Mouse (Mus musculus): ENCODE data around the gene Troap. TPM values are rescaled to one million over a fixed set of nuclear protein-coding genes. Genes with fewer than 3 reads are reported as not detected.

Troap gene
- polyA plus RNA-seq, 1 experiment from 2014 or later = 2.4 TPM

DNA sequence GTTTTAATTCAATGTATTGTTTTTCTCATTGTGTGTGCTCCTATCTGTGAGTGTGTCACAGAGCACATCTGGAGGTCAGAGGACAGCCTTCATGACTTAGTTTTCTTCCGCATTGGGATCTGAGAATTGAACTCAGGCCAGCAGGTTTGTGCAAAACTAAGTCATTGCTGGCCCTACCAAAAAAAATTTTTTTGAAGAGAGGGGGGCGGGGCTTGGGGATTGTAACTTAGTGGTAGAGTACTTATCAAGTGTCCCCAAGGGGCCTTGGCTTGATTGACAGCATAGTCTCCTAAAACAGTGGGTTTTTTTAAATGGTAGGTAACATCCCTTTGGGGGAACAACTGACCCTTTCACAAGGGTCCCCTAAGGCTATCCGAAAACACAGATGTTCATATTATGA, 36.8 kb downstream of the Troap start:
- Histone ChIP-seq H3K36me3 (ENCODE audit: control insufficient read depth, insufficient read depth, low read length) (no peaks in the 10 kb centered on the region), H3K4me2 (ENCODE audit: low read depth, low read length) (no peak overlapping the region), H3K9ac (replicated peaks; ENCODE audit: low read depth, low read length) (no peak overlapping the region), H3K27ac (ENCODE audit: low read depth, low read length) (no peak overlapping the region), H3K4me3 (ENCODE audit: low read depth, low read length) (no peak overlapping the region), H3K4me1 (ENCODE audit: control insufficient read depth, insufficient read depth, low read length) (no peaks in the 10 kb centered on the region), H3K27me3 (ENCODE audit: control insufficient read depth, insufficient read depth, low read length) (no peaks in the 10 kb centered on the region), H3K9me3 (ENCODE audit: control insufficient read depth, low read length) (no peaks in the 10 kb centered on the region)
- ATAC-seq (ENCODE audit: low read depth) = no peak
- 87% methylated on average over 3 of the region's 3 CpGs for WGBS

DNA sequence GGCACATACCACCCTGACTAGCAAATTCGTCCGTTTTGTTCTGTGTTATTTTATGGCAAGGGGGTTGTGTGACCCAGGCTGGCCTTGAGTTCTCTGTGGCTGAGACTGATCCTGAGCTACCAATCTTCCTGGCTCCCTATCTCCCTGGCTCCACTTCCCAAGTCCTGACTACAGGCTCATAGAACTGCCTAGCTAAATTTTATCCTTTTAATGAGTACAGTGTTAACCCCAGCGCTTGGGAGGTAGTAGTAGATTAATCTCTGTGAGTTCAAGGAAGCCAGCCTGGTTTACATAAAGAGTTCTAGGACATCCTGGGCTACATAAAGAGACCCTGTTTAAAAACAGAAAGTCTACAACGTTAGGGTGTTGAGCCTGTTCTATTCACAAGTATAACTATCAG, 37.4 kb downstream of the Troap start:
- no peak for ATAC-seq (ENCODE audit: low read depth)
- H3K4me3 ChIP-seq (ENCODE audit: low read depth, low read length) = no peak overlapping the region
- no peak overlapping the region for H3K9ac ChIP-seq (replicated peaks; ENCODE audit: low read depth, low read length)
- H3K4me2 ChIP-seq (ENCODE audit: low read depth, low read length) = no peak overlapping the region
- no peaks in the 10 kb centered on the region for H3K9me3 ChIP-seq (ENCODE audit: control insufficient read depth, low read length)
- H3K27ac ChIP-seq (ENCODE audit: low read depth, low read length) = no peak overlapping the region
- H3K36me3 ChIP-seq (ENCODE audit: control insufficient read depth, insufficient read depth, low read length) = no peaks in the 10 kb centered on the region
- WGBS = 74% methylated on average over 4 of the region's 4 CpGs
- H3K4me1 ChIP-seq (ENCODE audit: control insufficient read depth, insufficient read depth, low read length) = no peaks in the 10 kb centered on the region
- H3K27me3 ChIP-seq (ENCODE audit: control insufficient read depth, insufficient read depth, low read length) = no peaks in the 10 kb centered on the region

DNA sequence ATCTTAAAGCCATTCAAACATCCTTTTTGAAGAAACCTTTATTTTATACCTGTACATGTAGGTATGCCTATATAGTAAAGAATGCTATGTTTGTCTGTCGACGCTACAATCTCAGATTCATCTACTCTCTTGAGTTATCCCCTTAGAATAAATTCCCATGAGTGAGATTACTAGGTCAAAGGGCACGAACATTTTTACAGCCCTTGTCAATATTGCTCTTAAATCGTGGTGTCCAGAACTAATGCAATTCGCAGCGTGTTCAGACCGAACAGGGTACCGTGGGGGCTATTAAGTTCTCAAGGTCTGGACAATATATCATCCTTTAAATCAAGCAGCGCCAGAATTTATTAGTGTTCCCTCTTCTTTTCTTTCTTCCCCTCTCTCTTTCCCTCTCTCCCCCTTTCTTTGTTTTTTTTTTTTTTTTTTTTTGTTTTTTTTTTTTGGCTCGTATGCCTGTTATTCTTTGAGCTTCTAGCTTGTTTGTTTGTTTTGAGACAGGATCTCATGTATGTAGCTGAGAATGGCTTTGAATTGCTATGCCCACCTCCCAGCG, 38.5 kb downstream of the Troap start:
- H3K27me3 ChIP-seq (ENCODE audit: control insufficient read depth, insufficient read depth, low read length) = no peaks in the 10 kb centered on the region
- no peaks in the 10 kb centered on the region for H3K36me3 ChIP-seq (ENCODE audit: control insufficient read depth, insufficient read depth, low read length)
- H3K27ac ChIP-seq (ENCODE audit: low read depth, low read length) = no peak overlapping the region
- H3K9ac ChIP-seq (replicated peaks; ENCODE audit: low read depth, low read length) = no peak overlapping the region
- 35% methylated on average over 11 of the region's 11 CpGs for WGBS
- peak overlapping the region; percentile 14; the same call in 1 of the 2 replicates for H3K4me2 ChIP-seq (ENCODE audit: low read depth, low read length)
- ATAC-seq (ENCODE audit: low read depth) = no peak
- H3K9me3 ChIP-seq (ENCODE audit: control insufficient read depth, low read length) = no peaks in the 10 kb centered on the region
- no peak overlapping the region for H3K4me3 ChIP-seq (ENCODE audit: low read depth, low read length)
- no peaks in the 10 kb centered on the region for H3K4me1 ChIP-seq (ENCODE audit: control insufficient read depth, insufficient read depth, low read length)

DNA sequence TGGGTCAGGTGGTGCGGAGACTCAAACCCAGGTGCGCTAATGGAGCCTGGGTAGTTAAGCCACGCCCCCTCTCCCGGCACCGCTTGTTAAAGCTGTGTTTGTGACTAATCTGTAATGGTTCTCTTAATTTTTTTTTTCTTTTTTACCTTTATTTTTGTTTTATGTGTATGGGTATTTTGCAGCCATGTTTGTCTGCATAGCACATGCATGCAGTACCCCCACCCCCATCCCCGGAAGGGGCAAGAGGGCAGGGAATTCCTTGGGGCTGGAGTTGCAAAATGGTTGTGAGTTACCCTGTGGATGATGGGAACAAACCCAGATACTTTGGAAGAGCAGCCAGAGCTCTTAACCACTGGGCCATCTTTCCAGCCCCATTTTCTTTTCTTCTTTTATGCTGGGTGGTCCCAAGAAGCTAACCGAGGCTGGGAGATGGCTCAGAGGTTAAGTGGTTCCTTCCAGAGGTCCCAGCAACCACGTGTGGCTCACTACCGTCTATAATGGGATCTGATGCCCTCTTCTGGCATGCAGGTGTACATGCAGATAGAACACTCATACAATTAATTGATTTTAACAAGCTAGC, 39.1 kb downstream of the Troap start:
- H3K4me1 ChIP-seq (ENCODE audit: control insufficient read depth, insufficient read depth, low read length) = no peaks in the 10 kb centered on the region
- no peak for ATAC-seq (ENCODE audit: low read depth)
- H3K4me2 ChIP-seq (ENCODE audit: low read depth, low read length) = peak overlapping the region; percentile 14; the same call in 1 of the 2 replicates
- H3K27ac ChIP-seq (ENCODE audit: low read depth, low read length) = no peak overlapping the region
- no peaks in the 10 kb centered on the region for H3K27me3 ChIP-seq (ENCODE audit: control insufficient read depth, insufficient read depth, low read length)
- WGBS = 2% methylated on average over 9 of the region's 9 CpGs
- no peak overlapping the region for H3K4me3 ChIP-seq (ENCODE audit: low read depth, low read length)
- no peak overlapping the region for H3K9ac ChIP-seq (replicated peaks; ENCODE audit: low read depth, low read length)
- no peaks in the 10 kb centered on the region for H3K9me3 ChIP-seq (ENCODE audit: control insufficient read depth, low read length)
- no peaks in the 10 kb centered on the region for H3K36me3 ChIP-seq (ENCODE audit: control insufficient read depth, insufficient read depth, low read length)

DNA sequence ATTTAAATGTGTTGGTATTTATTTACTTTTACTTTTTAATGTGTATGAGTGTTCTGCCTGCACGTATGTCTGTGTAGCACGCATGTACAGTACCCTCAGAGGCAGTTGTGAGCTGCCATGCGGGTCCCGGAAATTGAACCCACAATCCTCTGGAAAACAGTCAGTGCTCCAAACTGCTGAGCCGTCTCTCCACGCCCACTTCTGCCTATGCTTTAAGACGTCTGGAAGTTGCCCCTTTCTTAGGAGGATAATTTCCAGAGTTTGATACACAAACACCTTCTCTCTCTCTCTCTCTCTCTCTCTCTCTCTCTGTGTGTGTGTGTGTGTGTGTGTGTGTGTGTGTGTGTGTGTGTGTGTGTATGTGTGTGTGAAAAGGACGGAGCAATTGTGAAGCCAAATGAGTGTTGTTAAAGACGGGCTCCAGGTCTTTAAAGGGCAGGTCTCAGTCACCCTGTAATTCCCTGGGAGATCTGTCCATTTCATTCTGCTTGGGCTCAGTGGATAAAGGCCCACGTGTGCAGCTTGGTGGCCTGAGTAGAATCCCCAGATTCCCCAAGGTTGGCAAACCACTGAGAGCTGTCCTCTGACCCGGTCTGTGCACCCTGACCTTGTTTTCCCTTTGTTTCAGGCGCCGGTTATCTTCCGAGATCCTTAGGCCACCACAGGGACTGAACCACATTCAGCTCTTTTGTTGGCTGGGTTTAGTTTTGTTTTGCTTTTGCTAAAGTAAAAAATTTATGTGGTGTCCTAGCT, 40.1 kb downstream of the Troap start:
- no peak overlapping the region for H3K27ac ChIP-seq (ENCODE audit: low read depth, low read length)
- H3K4me1 ChIP-seq (ENCODE audit: control insufficient read depth, insufficient read depth, low read length) = no peaks in the 10 kb centered on the region
- H3K9ac ChIP-seq (replicated peaks; ENCODE audit: low read depth, low read length) = no peak overlapping the region
- no peaks in the 10 kb centered on the region for H3K36me3 ChIP-seq (ENCODE audit: control insufficient read depth, insufficient read depth, low read length)
- no peak for ATAC-seq (ENCODE audit: low read depth)
- no peak overlapping the region for H3K4me2 ChIP-seq (ENCODE audit: low read depth, low read length)
- H3K4me3 ChIP-seq (ENCODE audit: low read depth, low read length) = no peak overlapping the region
- no peaks in the 10 kb centered on the region for H3K9me3 ChIP-seq (ENCODE audit: control insufficient read depth, low read length)
- H3K27me3 ChIP-seq (ENCODE audit: control insufficient read depth, insufficient read depth, low read length) = no peaks in the 10 kb centered on the region
- WGBS = 40% methylated on average over 14 of the region's 14 CpGs

DNA sequence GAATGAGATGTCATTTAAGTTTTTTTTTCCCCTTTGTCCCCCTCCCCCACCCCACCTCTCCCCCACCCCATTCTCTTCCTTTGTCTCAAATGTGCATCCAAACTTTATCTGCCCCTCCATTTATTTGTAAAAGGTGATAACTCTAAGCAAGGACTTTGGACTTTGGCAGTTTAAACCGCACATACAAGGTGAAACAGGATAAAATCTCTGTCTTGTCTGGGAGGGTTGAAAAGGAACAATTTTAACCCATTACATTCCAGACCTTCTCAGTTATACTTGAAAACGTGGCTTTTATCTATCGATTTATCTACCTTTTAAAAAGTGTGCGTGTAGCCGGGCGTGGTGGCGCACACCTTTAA, 40.7 kb downstream of the Troap start:
- no peaks in the 10 kb centered on the region for H3K36me3 ChIP-seq (ENCODE audit: control insufficient read depth, insufficient read depth, low read length)
- no peaks in the 10 kb centered on the region for H3K4me1 ChIP-seq (ENCODE audit: control insufficient read depth, insufficient read depth, low read length)
- no peak overlapping the region for H3K4me2 ChIP-seq (ENCODE audit: low read depth, low read length)
- H3K4me3 ChIP-seq (ENCODE audit: low read depth, low read length) = no peak overlapping the region
- no peak overlapping the region for H3K27ac ChIP-seq (ENCODE audit: low read depth, low read length)
- no peaks in the 10 kb centered on the region for H3K27me3 ChIP-seq (ENCODE audit: control insufficient read depth, insufficient read depth, low read length)
- no peak for ATAC-seq (ENCODE audit: low read depth)
- WGBS = 87% methylated on average over 7 of the region's 7 CpGs
- no peak overlapping the region for H3K9ac ChIP-seq (replicated peaks; ENCODE audit: low read depth, low read length)
- H3K9me3 ChIP-seq (ENCODE audit: control insufficient read depth, low read length) = no peaks in the 10 kb centered on the region

DNA sequence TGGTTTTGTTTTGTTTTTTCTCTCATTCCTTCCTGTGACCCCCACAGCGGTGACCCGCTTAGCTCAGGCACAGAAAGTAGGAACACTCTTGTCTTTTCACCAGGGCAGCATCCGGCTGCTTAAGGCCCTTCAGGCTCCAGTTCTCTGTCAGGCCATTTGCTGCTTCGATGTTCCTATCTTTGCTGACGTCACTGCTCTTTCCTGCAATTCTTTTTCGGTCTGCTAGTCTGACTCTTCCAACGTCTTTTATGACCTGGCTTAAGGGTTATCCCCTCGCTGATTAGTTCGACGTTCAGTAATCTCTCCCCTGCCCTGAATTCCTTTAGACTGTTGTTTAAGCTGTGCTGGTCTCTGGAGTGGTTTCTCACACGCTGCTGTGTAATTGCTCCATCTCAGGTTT, 42.2 kb downstream of the Troap start:
- ATAC-seq (ENCODE audit: low read depth) = no peak
- no peaks in the 10 kb centered on the region for H3K27me3 ChIP-seq (ENCODE audit: control insufficient read depth, insufficient read depth, low read length)
- no peak overlapping the region for H3K9ac ChIP-seq (replicated peaks; ENCODE audit: low read depth, low read length)
- H3K27ac ChIP-seq (ENCODE audit: low read depth, low read length) = no peak overlapping the region
- WGBS = 45% methylated on average over 11 of the region's 11 CpGs
- H3K4me2 ChIP-seq (ENCODE audit: low read depth, low read length) = no peak overlapping the region
- no peak overlapping the region for H3K4me3 ChIP-seq (ENCODE audit: low read depth, low read length)
- no peaks in the 10 kb centered on the region for H3K36me3 ChIP-seq (ENCODE audit: control insufficient read depth, insufficient read depth, low read length)
- H3K4me1 ChIP-seq (ENCODE audit: control insufficient read depth, insufficient read depth, low read length) = no peaks in the 10 kb centered on the region
- H3K9me3 ChIP-seq (ENCODE audit: control insufficient read depth, low read length) = no peaks in the 10 kb centered on the region

DNA sequence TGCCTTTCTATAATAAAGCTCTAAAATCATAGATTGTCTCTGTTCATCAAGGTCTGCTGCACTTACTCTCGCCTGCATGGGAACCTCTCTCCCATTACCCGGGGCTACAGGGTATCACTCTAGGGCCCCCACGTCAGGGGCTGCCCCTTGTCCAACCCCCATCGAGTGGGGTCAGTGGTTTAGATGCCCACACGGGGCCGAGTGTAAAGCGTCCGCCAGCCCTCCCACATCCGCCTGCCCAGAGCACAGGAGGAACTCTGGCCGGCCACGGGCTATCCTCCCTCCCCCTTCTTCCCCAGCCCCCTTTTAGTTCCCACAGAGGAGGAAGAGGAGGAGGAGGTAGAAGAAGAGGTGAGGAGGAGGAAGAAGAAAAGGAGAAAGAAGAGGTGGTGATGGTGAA, 46.4 kb downstream of the Troap start:
- WGBS = 13% methylated on average over 11 of the region's 11 CpGs
- H3K4me1 ChIP-seq (ENCODE audit: control insufficient read depth, insufficient read depth, low read length) = no peaks in the 10 kb centered on the region
- H3K4me2 ChIP-seq (ENCODE audit: low read depth, low read length) = no peak overlapping the region
- no peaks in the 10 kb centered on the region for H3K36me3 ChIP-seq (ENCODE audit: control insufficient read depth, insufficient read depth, low read length)
- no peak overlapping the region for H3K27ac ChIP-seq (ENCODE audit: low read depth, low read length)
- H3K9ac ChIP-seq (replicated peaks; ENCODE audit: low read depth, low read length) = no peak overlapping the region
- H3K27me3 ChIP-seq (ENCODE audit: control insufficient read depth, insufficient read depth, low read length) = no peaks in the 10 kb centered on the region
- no peaks in the 10 kb centered on the region for H3K9me3 ChIP-seq (ENCODE audit: control insufficient read depth, low read length)
- H3K4me3 ChIP-seq (ENCODE audit: low read depth, low read length) = no peak overlapping the region
- no peak for ATAC-seq (ENCODE audit: low read depth)

DNA sequence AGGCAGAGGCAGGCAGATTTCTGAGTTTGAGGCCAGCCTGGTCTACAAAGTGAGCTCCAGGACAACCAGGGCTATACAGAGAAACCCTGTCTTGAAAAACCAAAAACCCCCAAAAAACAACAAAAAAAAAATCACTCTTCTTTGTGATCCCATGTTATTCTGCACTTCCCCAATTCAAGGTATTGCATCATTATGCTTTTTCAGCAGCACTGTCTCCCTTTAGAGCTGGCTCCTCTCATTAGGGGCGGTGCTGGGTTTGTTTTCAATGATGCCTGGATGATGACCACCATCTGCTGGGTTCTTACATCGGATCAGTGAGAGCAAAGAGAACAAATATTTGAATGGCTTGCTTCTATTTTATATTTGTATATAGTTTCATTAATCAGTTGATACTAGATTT, 48.3 kb downstream of the Troap start:
- 81% methylated on average over 2 of the region's 2 CpGs for WGBS
- Histone ChIP-seq H3K9me3 (ENCODE audit: control insufficient read depth, low read length) (no peaks in the 10 kb centered on the region), H3K9ac (replicated peaks; ENCODE audit: low read depth, low read length) (no peak overlapping the region), H3K4me2 (ENCODE audit: low read depth, low read length) (no peak overlapping the region), H3K4me1 (ENCODE audit: control insufficient read depth, insufficient read depth, low read length) (peaks cover under 1% of the 10 kb centered on the region; the same call in 1 of the 2 replicates), H3K36me3 (ENCODE audit: control insufficient read depth, insufficient read depth, low read length) (no peaks in the 10 kb centered on the region), H3K4me3 (ENCODE audit: low read depth, low read length) (no peak overlapping the region), H3K27me3 (ENCODE audit: control insufficient read depth, insufficient read depth, low read length) (no peaks in the 10 kb centered on the region; the same call in 1 of the 2 replicates), H3K27ac (ENCODE audit: low read depth, low read length) (no peak overlapping the region)
- ATAC-seq (ENCODE audit: low read depth) = no peak
